Mouse (Mus musculus): ENCODE data around the gene Thoc7.
"Not testable (repeated sequence)": the region's sequence is repeated elsewhere in the genome, so short reads cannot be mapped to it uniquely, and the experiment has no call there.

The Thoc7 gene

DNA sequence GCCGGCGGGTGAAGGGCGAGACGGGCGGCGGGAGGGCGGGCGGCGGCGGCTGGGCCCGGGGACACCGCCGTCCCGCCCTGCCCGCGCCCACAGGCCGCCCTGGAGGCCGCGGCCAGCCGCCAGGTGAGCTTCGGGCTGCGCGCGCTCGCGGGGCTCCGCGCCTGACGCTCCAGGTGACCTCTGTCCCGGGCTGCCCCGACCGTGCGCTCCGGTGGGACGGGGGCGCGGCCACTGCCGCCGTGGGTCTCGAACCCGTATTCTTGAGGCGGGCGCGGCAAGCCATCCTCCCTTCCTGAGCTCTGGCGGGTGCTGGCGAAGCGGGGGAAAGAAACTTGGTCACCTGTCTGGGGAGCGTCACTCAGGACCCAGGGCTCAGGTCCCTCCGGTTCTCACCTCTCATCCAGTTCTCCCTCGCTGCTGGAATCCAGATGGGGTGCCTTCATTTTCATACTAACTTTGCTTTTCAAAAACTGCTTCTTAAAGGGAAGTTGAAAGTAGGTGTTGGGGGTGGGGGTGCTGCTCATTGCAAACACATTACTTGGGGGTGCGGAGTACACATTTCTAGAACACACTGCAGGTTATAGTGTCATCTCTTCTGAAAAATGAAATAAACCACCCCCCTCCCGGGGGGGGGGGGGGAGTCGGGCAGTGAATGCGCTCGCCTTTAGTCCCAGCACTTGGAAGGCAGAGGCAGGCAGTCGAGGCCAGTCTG is at the start of gene Thoc7, which contains the start of gene Atxn7:
TSS of gene Thoc7 (minus strand) at position 452 of the 712 bp plus-strand sequence.
TSS of gene Atxn7 (plus strand) at position 40 of the 712 bp plus-strand sequence.
- peak; percentile 65 for DNase-seq (ENCODE audit: low read depth, low spot score)

DNA sequence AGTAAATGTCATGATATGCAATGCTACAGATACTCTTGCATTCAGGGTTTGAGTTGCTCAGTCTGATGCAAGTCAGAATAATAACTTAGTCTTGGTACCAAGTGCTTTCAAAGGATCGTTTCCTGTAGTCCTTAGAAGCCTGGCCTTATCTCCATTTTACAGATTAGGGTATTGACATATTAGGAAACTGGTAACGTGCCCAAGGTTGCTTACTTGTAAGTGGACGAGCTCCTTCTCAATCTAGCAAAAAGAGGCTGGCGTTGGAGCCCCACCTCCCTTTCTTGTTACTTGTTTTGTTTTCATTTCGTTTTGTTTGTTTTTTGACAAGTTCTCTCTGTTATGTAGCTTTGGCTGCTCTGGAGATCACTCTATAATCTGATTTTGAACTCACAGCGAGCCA is 48.1 kb upstream of the Thoc7 start:
- no peak for DNase-seq (ENCODE audit: low read depth, low spot score)

DNA sequence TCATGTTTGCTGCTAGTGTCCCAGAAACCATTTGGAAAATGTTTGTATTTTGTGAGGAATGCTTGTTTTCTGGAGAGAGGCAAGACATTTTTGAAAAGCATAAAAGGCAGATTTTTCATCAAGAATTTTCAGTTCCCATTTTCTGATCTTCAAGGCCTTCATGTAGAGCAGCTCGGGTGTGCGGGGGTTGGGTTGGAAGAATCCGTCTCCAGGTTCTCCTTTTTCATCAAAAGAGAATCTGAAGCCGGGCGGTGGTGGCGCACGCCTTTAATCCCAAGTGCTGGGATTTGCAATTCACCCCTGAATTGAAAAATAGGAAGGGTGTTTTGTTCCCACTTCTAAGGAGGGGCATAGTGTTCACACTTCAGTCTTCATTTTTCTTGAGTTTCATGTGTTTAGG is 41.1 kb upstream of the Thoc7 start:
- no peak for DNase-seq (ENCODE audit: low read depth, low spot score)

DNA sequence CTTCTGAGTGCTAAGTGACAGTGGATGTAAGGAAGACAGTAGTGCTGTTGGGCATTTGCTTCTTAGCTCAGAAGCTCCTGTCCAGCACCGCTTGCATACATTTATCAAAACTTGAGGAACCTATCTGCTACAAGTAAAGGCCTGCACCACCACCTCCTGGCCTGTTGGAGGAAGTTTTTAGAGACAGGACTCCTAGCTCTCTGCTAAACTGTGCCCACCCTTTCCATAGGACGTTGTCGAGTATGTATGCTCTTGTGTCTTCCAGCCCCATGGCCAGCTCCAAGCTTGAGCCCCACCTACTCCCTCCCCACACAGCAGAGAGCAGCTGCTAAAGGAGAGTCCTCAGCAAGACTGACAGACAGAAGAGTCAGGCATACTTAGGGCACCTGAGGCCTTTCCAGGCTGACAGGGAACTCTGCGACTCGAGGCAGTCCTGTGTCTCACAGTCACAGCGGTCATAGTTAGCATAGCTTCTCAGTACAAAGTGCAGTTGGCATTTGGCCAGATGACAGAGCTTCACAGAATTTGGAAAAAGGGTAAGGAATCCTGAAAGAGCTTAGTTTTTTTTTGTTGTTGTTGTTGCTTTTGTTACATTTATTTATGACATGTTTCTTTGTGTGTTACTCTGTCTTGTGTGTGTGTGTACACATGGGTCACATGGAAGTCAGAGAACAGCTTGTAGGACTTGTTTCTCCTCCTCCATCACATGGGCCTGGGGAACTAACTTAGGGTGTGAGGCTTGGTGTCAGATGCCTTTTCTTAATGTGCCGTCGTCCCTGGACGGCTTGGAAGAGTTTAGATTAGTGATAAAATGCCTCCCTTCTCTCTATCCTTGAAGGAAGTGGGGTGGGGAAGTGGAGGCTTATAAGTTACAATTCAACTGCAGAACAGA is 33.8 kb upstream of the Thoc7 start:
- peak; percentile 18 for DNase-seq (ENCODE audit: low read depth, low spot score)

DNA sequence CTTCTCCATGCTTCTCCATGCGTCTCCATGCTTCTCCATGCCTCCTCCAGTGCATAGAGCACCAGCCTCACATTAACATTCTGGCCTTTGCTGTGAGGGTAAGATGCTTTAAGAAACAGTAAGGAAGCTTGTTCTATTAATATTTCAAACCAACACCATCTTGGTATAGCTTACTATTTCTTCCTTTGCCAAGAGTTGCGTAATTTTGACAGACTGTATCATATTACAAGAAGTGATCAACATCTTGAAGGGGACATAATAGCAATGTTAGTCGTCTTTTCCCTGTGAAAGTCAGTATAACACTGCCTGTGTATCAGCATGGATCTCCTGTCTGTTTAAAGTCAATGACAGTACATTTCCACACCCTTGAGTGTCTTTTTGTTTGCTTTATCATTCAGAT is 29.1 kb upstream of the Thoc7 start:
- DNase-seq (ENCODE audit: low read depth, low spot score): no peak

DNA sequence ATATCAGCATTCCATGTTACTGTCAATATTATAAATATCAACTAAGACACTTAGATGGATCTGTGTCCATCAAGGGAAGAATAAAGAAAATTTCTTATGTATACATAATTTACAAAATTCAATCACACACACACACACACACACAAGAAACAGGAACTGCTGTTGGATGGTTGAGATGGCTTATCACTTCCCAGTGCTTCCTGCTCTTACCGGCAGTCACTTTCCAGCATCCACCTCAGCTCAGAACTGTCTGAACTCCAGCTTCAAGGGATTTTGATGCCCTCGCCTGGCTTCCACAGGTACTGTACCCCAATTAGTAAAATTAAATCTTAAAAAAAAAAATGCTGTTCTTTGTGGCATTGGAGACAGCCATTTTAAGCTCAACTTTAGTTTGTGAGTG is 26.7 kb upstream of the Thoc7 start:
- no peak for DNase-seq (ENCODE audit: low read depth, low spot score)

DNA sequence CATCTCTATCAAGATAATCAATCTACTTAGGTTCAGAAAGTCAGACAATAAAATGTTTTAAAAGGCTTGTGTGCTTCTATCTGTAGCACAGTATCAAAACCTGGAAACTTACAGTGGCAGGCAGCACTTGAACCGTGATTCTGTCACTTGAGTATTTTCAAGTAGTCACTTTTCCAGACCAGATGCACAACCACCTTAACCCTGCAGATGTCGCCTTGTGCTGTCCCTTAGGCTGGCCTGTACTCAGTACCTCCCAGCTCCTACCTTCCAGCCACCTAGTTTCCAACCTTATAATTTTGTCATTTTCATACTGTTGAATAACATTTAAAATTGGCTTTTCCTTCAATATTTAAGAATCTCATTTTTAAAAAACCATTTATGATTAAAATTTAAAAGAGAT is 20.5 kb upstream of the Thoc7 start:
- no peak for DNase-seq (ENCODE audit: low read depth, low spot score)

DNA sequence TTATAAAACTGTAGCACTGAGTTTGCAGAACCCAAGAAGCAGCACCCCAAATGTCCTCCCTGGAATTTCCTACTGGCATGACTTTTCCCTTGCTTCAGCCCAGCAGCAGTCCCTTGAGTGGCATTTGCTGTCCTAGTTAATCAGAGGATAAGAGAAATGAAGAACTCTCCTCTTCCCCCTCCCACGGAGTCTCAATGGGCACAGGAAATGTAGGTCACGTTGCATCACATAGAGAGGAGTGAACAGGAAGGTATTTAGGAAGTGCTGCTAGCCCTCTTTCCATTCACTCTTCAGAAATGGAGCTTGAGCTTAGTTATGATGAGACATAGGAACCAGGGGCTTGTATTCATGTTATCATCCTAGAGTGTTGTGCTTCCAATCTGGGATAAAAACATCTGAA is 19.6 kb upstream of the Thoc7 start:
- no peak for DNase-seq (ENCODE audit: low read depth, low spot score)

DNA sequence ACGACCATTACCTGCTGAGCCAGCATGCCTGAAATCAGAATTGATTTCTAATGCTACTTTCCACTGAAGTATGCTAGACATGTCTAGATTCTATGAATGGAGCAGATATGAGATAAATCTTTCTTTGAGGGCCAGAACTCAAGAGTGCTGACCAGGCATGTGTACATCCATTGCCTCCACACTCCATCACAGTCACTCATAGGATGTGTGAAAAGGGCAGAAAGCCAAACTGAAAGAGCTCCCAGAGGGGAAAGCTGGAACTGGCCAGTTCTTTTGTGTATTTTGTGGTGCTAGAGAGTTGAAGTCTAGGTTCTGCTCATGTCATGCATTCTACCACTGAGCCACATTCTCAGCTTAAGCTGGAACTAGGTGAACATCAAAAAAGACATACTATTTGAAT is 15.8 kb upstream of the Thoc7 start:
- no peak for DNase-seq (ENCODE audit: low read depth, low spot score)

DNA sequence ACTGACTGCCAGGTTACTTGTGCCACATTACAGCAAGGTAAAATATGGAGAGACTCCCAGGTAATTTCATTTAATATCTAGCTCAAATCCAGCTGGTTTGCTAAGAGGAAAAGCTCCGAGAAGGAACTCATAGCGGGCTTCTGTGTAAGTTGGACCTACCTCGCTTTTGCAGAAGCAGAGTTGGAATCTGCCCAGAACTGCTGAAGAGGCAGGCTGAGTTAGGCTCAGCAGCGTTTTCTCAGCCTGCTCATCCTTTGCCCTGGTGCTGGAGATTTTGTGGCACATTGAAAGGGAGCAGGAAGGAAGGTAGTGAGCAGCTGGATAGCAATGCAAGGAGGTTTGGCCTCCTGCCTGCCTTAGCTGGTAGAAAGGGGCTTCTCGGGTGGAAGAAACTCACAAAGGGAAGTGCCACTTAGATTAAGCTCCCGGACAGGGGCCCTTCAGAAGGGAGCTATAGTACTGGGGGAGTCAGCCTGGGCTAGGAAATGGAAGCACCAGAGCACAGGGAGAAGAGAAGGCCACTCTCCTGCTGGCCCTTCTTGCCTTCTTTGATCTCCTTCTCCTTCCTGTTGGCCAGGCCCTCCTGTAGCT is 10.1 kb upstream of the Thoc7 start:
- DNase-seq (ENCODE audit: low read depth, low spot score): no peak

DNA sequence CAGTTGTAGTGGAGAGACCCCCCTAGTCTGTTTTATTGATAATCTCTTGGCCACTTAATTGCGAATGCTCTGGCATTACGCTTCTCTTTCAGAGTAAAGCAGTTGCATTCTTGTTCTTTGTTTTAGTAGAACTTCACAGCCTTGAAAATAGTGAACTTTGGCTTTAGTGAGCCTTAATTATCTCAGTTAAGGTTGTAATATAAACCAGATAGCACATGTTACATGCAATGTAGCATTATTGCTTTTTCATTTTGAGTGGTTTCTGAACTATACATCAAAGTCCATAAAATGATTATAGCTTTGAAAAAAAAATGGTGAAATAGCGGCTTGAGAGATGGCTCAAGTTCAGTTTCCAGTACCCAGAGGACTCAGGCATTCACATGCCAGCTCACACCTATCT is 8.9 kb upstream of the Thoc7 start:
- no peak for DNase-seq (ENCODE audit: low read depth, low spot score)

DNA sequence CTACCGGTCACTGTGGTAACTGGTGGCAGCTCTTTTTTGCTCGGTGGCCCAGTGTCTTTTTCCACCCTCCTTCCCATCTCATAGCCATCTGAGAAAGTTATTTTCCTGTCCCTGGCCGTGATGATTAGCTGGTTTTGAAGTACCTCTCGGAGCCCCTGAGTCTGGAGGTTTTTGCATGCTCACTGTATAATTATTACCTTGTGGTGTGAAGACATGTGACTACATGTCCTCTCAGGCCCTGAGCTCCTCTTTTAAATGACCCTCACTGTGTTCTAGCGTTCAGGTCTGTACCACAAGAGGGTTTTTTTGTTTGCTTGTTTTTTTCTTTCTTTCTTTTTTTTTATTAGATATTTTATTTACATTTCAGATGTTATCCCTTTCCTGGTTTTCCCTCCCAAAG is 6.8 kb upstream of the Thoc7 start:
- DNase-seq (ENCODE audit: low read depth, low spot score): no peak

DNA sequence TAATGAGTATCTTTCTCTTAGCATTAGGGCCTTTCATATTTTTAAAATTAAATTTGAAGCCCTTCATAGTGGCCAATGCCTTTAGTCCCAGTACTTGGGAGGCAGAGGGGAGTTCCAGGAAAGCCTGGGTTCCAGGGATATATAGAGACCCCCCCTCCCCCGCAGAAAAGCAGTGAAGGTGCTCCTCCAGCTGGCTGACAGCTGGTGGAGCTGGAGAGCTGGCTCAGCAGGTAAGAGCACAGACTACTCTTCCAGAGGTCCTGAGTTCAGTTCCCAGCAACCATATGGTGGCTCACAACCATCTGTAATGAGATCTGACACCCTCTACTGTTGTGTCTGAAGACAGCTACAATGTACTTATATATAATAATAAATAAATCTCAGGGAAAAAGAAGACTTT is 6.0 kb upstream of the Thoc7 start:
- no peak for DNase-seq (ENCODE audit: low read depth, low spot score)

DNA sequence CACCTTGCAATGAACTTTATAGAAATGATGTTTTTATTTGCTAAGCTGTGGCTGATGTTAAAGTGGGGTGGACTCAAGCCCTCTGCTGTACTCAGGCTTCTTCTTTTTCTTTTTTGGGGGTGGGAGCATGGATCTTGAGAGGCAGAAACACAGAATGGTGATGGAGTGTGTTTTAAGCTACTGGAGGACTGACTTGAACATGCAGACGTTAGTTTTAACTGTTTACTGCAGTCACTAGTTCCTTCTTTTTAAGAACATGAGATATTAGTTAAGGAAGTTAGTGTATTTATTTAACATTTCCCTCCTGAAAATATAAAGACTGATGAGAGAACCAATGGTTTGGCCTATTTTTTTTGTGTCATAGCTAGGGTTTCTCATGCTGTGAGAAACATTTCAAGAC is 1.9 kb upstream of the Thoc7 start:
- no peak for DNase-seq (ENCODE audit: low read depth, low spot score)

DNA sequence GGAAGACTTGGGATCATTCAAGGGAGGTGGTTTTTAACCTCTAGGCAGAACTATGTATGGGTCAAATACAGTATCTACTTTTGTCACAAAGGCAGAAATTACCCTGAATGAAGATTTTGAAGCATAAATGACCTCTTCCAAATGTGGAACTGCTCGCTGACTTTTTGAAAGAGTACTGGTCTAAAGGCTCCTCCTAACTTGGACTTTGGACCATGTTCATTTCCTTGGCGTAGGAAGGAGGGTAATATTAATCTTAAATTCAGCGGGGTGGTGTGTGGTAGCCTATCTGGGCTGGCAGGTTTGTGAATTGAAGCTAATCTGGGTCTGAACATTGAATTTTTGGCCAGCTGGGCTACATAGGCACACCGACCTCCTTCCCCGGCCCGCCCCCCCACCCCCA is 824 bp upstream of the Thoc7 start:
- no peak for DNase-seq (ENCODE audit: low read depth, low spot score)

DNA sequence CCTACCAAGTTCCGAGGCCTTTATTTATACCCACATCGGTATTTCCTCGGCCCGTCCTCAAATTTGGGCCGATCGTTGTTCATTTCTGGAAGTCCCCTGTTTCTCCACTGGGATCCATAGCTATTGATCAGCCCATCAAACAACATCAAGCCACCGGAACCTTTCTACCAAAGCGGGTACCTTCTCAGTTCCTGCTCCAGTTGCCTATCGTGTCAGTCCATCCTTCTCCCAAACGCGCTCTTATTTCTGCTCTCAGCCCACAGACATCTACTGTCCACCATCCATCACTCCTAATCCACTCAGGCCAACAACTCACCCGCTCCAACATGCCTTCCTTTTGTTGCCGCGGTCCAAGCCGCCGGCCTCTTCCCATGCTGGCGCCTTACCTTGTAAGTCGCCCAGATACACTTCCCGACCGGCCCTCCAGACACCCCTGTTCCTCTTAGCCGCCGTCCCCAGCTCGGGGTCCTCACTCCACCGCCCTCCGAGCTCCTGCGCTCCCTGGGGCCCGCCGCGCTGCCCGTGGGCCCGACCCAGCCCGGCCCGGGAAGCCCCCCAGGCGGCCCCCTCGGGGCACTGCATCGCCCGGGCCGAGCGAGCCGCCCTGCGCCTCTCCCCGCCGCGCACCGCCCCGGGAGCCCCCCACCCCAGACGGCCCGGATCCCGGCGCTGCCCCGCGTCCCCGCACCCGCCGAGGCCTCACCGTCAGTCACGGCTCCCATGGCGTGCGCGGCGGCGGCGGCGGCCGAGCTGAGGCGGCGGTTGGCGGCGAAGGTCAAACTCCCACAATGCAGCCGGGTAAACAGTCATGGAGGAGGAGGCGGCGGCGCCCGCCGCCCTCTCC is 948 bp downstream of the Thoc7 start:
- peak; percentile 75 for DNase-seq (ENCODE audit: low read depth, low spot score)

DNA sequence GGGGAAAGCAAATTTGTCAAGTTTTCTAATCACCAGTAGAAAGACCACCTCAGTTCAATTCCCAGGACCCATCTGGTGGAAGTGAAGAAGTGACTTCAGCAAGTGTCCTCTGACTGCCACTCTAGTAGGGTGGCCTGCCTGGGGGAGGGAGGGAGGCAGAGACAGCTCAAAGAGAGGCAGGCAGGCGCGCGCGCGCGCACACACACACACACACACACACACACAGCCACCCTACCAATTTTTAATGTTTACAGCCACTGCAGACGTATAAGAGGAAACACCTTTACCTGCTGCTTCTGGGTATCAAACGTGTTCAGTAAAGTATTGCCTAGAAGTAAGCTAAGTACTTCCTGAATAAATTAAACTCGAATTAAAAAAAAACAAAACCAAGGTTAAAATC is 1.6 kb downstream of the Thoc7 start:
- peak; percentile 24 for DNase-seq (ENCODE audit: low read depth, low spot score)

DNA sequence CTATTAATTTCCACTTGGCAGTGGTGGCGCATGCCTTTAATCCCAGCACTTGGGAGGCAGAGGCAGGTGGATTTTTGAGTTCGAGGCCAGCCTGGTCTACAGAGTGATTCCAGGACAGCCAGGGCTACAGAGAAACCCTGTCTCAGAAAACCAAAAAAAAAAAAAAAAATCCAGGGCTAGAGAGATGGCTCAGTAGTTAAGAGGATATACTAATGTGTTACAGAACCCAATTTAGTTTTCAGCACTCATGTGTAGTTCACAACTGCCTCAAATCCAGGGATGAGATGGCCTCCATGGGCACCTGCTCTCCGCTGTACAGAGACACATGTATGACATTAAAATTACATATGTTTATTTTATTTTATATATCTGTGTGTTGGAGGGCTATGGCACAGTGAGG is 9.5 kb downstream of the Thoc7 start:
- not testable (repeated sequence) for DNase-seq (ENCODE audit: low read depth, low spot score)

DNA sequence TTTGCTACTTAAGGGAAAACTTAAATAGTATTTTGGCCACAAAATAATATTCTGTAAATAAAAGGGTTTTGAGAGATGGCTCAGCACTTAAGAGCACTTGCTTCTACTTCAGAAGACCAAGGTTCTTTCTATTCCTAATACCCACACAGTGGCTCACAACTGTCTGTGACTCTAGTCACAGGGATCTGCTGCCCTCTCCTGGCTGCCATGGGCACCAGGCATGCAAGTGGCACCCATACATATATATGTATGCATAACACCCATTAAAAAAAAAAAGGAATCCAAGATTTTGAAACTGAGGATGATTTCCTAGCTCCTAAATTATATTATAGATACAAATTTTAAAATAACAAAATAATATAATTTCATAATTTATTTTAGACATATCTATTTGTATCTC is 11.3 kb downstream of the Thoc7 start:
- DNase-seq (ENCODE audit: low read depth, low spot score): peak; percentile 56

DNA sequence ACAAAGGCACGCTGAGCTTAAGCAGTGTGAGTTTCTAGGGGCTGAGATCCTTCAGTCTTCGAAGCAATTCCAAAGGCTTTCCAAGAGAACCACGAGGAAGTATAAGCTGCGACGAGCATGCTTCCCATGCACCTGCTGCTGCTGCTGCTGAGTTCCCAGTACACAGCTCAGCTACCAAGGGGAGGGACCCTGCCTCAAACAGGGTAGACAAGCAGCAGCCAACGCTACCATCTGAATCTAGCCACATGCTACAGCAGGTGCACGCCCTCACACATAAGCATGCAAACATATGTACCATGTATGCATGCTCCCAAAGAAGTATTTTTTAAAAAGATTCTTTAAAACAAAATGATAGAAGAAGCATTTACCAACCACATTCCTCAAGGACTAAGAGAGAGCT is 13.3 kb downstream of the Thoc7 start:
- DNase-seq (ENCODE audit: low read depth, low spot score): no peak

DNA sequence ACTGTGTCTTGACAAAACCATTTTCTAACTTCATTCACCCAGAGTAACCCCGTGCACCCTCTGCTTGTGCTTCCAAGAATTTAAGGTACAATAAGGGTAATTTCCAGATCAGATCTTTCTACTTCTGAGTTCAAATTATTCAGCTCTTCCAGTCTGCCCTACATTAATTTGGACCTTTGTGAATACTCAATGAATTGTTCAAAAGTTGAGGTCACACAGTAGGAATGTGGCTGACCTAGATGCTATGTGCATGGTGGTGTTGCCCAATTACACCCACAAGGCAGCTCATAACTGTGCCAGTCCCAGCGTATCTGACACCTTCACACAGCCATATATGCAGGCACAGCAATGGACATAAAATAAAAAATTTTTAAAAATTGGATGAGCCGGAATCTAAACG is 17.0 kb downstream of the Thoc7 start:
- no peak for DNase-seq (ENCODE audit: low read depth, low spot score)

DNA sequence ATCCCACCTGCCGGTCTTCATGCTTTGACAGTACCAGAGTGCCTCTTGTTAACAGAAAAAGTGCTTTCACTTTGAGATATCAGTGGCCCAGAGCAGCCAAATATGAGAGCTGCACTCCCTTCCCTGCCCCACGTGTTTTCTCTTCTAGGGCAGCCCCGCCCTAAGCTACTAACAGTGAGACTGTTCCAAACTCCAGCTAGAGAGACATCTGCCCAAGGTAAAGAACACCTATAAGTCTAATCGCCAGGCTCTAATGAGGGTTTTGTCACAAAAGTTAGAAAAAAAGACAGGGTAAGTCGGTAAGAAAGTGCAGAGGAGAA is 27.6 kb downstream of the Thoc7 start:
- no peak for DNase-seq (ENCODE audit: low read depth, low spot score)

Measured in R1 (cell line).